28 mouse cellular contexts compared by ENCODE assay signal in genomic region chr6:49966555-49966954, GRCm38 (mm10).
DNase-seq lines count a peak whose midpoint lies in the region; ATAC-seq and TF ChIP-seq lines count a peak whose summit lies in the region.
"Had no signal": no experiment of that assay in that cellular context is flagged by ENCODE, and none has a peak within 500 bp of the region (broad histone marks: within the 10 kb centered on the region; RNA-seq: fewer than 3 reads in every experiment).

No protein-coding gene starts in this region.

- H3K4me3 ChIP-seq in kidney, adult 2 months (ENCODE audit: insufficient read depth, low read depth, low read length) = no peak overlapping the region
- no peak overlapping the region for H3K4me3 ChIP-seq in kidney, embryonic 16.5 days (ENCODE audit: low read length)
- H3K4me3 ChIP-seq in limb, embryonic 10.5 days = no peak overlapping the region
- no peak overlapping the region for H3K4me3 ChIP-seq in limb, embryonic 13.5 days
- H3K4me3 ChIP-seq: embryonic facial prominence, embryonic 13.5 days; embryonic facial prominence, embryonic 15.5 days; erythroblast, embryonic 14.5 days; forebrain, embryonic 10.5 days; forebrain, embryonic 12.5 days had no signal

- no peaks in the 10 kb centered on the region for H3K27me3 ChIP-seq in kidney, adult 2 months (replicated peaks; ENCODE audit: control insufficient read depth, insufficient read depth, low read length)
- H3K27me3 ChIP-seq in kidney, embryonic 16.5 days (ENCODE audit: insufficient read depth, low read length) = no peaks in the 10 kb centered on the region
- H3K27me3 ChIP-seq in limb, embryonic 10.5 days (ENCODE audit: low read depth, poor library complexity, severe bottlenecking) = no peaks in the 10 kb centered on the region; the same call in 1 of the 2 replicates
- H3K27me3 ChIP-seq in limb, embryonic 13.5 days = peaks cover 19% of the 10 kb centered on the region
- H3K27me3 ChIP-seq: CH12.LX; embryonic facial prominence, embryonic 13.5 days; embryonic facial prominence, embryonic 15.5 days; forebrain, embryonic 12.5 days had no signal

- TF ChIP-seq POLR2A in kidney, adult 2 months (IDR thresholded peaks at IDR 0.05; ENCODE audit: low read depth, low read length) = no peak

- no peak overlapping the region for H3K9ac ChIP-seq in kidney, embryonic 16.5 days (replicated peaks; ENCODE audit: low read length)
- no peak overlapping the region for H3K9ac ChIP-seq in limb, embryonic 13.5 days
- H3K9ac ChIP-seq: embryonic facial prominence, embryonic 13.5 days; embryonic facial prominence, embryonic 15.5 days; forebrain, embryonic 12.5 days had no signal

- no peaks in the 10 kb centered on the region for H3K9me3 ChIP-seq in kidney, embryonic 16.5 days (ENCODE audit: low read length)
- H3K9me3 ChIP-seq in limb, embryonic 10.5 days (replicated peaks) = no peaks in the 10 kb centered on the region
- no peaks in the 10 kb centered on the region for H3K9me3 ChIP-seq in limb, embryonic 13.5 days
- H3K9me3 ChIP-seq: embryonic facial prominence, embryonic 13.5 days; embryonic facial prominence, embryonic 15.5 days; forebrain, embryonic 10.5 days; forebrain, embryonic 12.5 days; G1E had no signal

- no peak for DNase-seq in kidney, adult 2 months
- no peak for DNase-seq in kidney, adult 11 months
- no peak for DNase-seq in kidney, postnatal 25 days
- no peak for DNase-seq in limb, embryonic 10.5 days (ENCODE audit: low spot score)
- no peak for DNase-seq in gastrocnemius, postnatal 25 days
- DNase-seq in natural killer cell, adult 2 months (ENCODE audit: low spot score in 2 of 2) = no peak
- DNase-seq: adrenal gland, adult 8-10 months; adrenal gland, postnatal 14 days; adrenal gland, postnatal 36 days; B cell, adult 2 months; cerebellum, adult 11-12 months; cerebellum, adult 2 months; cerebellum, adult 9-10 months; cerebellum, postnatal 10 days; cerebellum, postnatal 25 days; embryo, embryonic 11 days had no signal

- peak overlapping the region; percentile 24; the same call in 1 of the 2 replicates for H3K27ac ChIP-seq in kidney, adult 2 months (ENCODE audit: insufficient read depth, low read depth, low read length)
- peak overlapping the region; percentile 56 for H3K27ac ChIP-seq in kidney, embryonic 16.5 days (ENCODE audit: low read length)
- H3K27ac ChIP-seq in limb, embryonic 10.5 days = 0 out of 2 replicates have a peak overlapping the region, but pooled peaks have one; percentile 42
- H3K27ac ChIP-seq in limb, embryonic 13.5 days = peak overlapping the region; percentile 61
- H3K27ac ChIP-seq: embryonic facial prominence, embryonic 13.5 days; embryonic facial prominence, embryonic 15.5 days; forebrain, embryonic 10.5 days; forebrain, embryonic 12.5 days had no signal

- H3K4me1 ChIP-seq in kidney, adult 2 months (ENCODE audit: control insufficient read depth, insufficient read depth, low read length) = peaks cover 10% of the 10 kb centered on the region; the same call in 1 of the 2 replicates
- peaks cover 7% of the 10 kb centered on the region; the same call in 1 of the 2 replicates for H3K4me1 ChIP-seq in kidney, embryonic 16.5 days (ENCODE audit: insufficient read depth, low read length)
- H3K4me1 ChIP-seq in limb, embryonic 10.5 days = peaks cover 16% of the 10 kb centered on the region
- H3K4me1 ChIP-seq in limb, embryonic 13.5 days = peaks cover 18% of the 10 kb centered on the region
- H3K4me1 ChIP-seq: embryonic facial prominence, embryonic 15.5 days; forebrain, embryonic 10.5 days; forebrain, embryonic 12.5 days had no signal

- no peak for TF ChIP-seq CTCF in kidney, adult 2 months (conservative IDR thresholded peaks at IDR 0.05; ENCODE audit: insufficient read depth, insufficient read length, low read depth, low read length)

- H3K36me3 ChIP-seq in kidney, adult 2 months (ENCODE audit: control insufficient read depth, insufficient read depth, low read length) = no peaks in the 10 kb centered on the region
- no peaks in the 10 kb centered on the region for H3K36me3 ChIP-seq in kidney, embryonic 16.5 days (ENCODE audit: insufficient read depth, low read length)
- H3K36me3 ChIP-seq in limb, embryonic 10.5 days = no peaks in the 10 kb centered on the region
- no peaks in the 10 kb centered on the region for H3K36me3 ChIP-seq in limb, embryonic 13.5 days
- H3K36me3 ChIP-seq: embryonic facial prominence, embryonic 13.5 days; embryonic facial prominence, embryonic 15.5 days; forebrain, embryonic 10.5 days; forebrain, embryonic 12.5 days; G1E had no signal

- peak; percentile 73 for ATAC-seq in kidney, embryonic 16.5 days (ENCODE audit: low FRiP score, low TSS enrichment)
- ATAC-seq in limb, embryonic 13.5 days (ENCODE audit: low FRiP score, low read depth) = peak; percentile 32; the same call in 1 of the 2 replicates
- ATAC-seq: activated CD4-positive, CD25-positive, alpha-beta regulatory T cell, adult 4 months; CD4-positive, CD25-positive, alpha-beta regulatory T cell, adult 4 months; forebrain, embryonic 14.5 days had no signal

- no peak overlapping the region for H3K4me2 ChIP-seq in kidney, embryonic 16.5 days (replicated peaks; ENCODE audit: low read depth, low read length)
- H3K4me2 ChIP-seq in limb, embryonic 13.5 days (replicated peaks) = no peak overlapping the region
- H3K4me2 ChIP-seq: embryonic facial prominence, embryonic 13.5 days; embryonic facial prominence, embryonic 15.5 days; forebrain, embryonic 12.5 days had no signal

- 77% methylated on average over 3 of the region's 3 CpGs for WGBS in kidney, adult 2 months
- WGBS in kidney, embryonic 16.5 days = 82% methylated on average over 3 of the region's 3 CpGs
- 90% methylated on average over 3 of the region's 3 CpGs for WGBS in limb, embryonic 10.5 days
- 54% methylated on average over 3 of the region's 3 CpGs for WGBS in limb, embryonic 13.5 days
